Mouse (Mus musculus) naive thymus-derived CD4-positive, alpha-beta T cell, adult 5 months (primary cell): ENCODE data around the gene Bglap. TPM values are rescaled to one million over a fixed set of nuclear protein-coding genes. Genes with fewer than 3 reads are reported as not detected.

Experiments
- polyA plus RNA-seq: library from polyadenylated mRNA; unstranded; fragments of 100-300 nt; shearing (Covaris generic); gene quantifications from one replicate; pipeline ENCODE4 v1.2.1, GENCODE M21; 2017

Bglap gene
- polyA plus RNA-seq = not detected

GRCm38 (mm10) chr3:88384364-88384763 lies at the start of gene Bglap:
TSS of gene Bglap (minus strand) at chr3:88384464.

GRCm38 (mm10) chr3:88424605-88425329 lies 40.5 kb upstream of the Bglap start, which contains the start of gene Slc25a44:
TSS of gene Slc25a44 (minus strand) at chr3:88425139.

GRCm38 (mm10) chr3:88409741-88410644 lies 25.7 kb upstream of the Bglap start, which contains the start of gene Pmf1:
TSS of gene Pmf1 (minus strand) at chr3:88410331.

GRCm38 (mm10) chr3:88378599-88378998 lies 5.7 kb downstream of the Bglap start, which contains the start of gene Bglap2:
TSS of gene Bglap2 (minus strand) at chr3:88378699.

GRCm38 (mm10) chr3:88372643-88373042 lies 11.6 kb downstream of the Bglap start, which contains the start of gene Bglap3:
TSS of gene Bglap3 (minus strand) at chr3:88372743.

GRCm38 (mm10) chr3:88364337-88364736 lies 19.9 kb downstream of the Bglap start, which contains the start of gene Paqr6:
TSS of gene Paqr6 (plus strand) at chr3:88364584.

GRCm38 (mm10) chr3:88336058-88337013 lies 47.9 kb downstream of the Bglap start, which contains the start of the genes Tmem79 and Smg5:
TSS of gene Tmem79 (minus strand) at chr3:88336148.
TSS of gene Smg5 (plus strand) at chr3:88336260.

Other genes starting within 250 kb of the Bglap start
- 279 TPM for gene Mef2d, start 242.1 kb downstream of the Bglap start, polyA plus RNA-seq
- gene Rhbg, start 129.8 kb downstream of the Bglap start, polyA plus RNA-seq = not detected
- not detected for gene Gm38392, start 97.3 kb downstream of the Bglap start, polyA plus RNA-seq
- 8.9 TPM for gene Tsacc, start 87.5 kb downstream of the Bglap start, polyA plus RNA-seq
- gene Cct3, start 87.3 kb downstream of the Bglap start, polyA plus RNA-seq = 309 TPM
- gene Glmp, start 59.4 kb downstream of the Bglap start, polyA plus RNA-seq = 136 TPM
- gene Tmem79, start 48.3 kb downstream of the Bglap start, polyA plus RNA-seq = 1.1 TPM
- 63.0 TPM for gene Smg5, start 48.2 kb downstream of the Bglap start, polyA plus RNA-seq
- gene Paqr6, start 19.9 kb downstream of the Bglap start, polyA plus RNA-seq = not detected
- gene Bglap3, start 11.7 kb downstream of the Bglap start, polyA plus RNA-seq = not detected
- not detected for gene Bglap2, start 5.8 kb downstream of the Bglap start, polyA plus RNA-seq
- gene Pmf1, start 25.9 kb upstream of the Bglap start, polyA plus RNA-seq = 48.2 TPM
- 17.4 TPM for gene Slc25a44, start 40.7 kb upstream of the Bglap start, polyA plus RNA-seq
- 177 TPM for gene Sema4a, start 76.7 kb upstream of the Bglap start, polyA plus RNA-seq
- gene Lmna, start 125.5 kb upstream of the Bglap start, polyA plus RNA-seq = 27.4 TPM
- gene Mex3a, start 147.9 kb upstream of the Bglap start, polyA plus RNA-seq = 0.20 TPM
- gene Rab25, start 163.8 kb upstream of the Bglap start, polyA plus RNA-seq = 0.32 TPM
- gene Lamtor2, start 168.6 kb upstream of the Bglap start, polyA plus RNA-seq = 107 TPM
- gene Ubqln4, start 169.3 kb upstream of the Bglap start, polyA plus RNA-seq = 52.6 TPM
- 66.4 TPM for gene Ssr2, start 191.4 kb upstream of the Bglap start, polyA plus RNA-seq
- 64.4 TPM for gene Arhgef2, start 221.5 kb upstream of the Bglap start, polyA plus RNA-seq